Mouse (Mus musculus): ENCODE results near the gene Ccl7. TPM values are rescaled to one million over a fixed set of nuclear protein-coding genes. Genes with fewer than 3 reads are reported as not detected.

Gene Ccl7
- total RNA-seq, 2 experiments from 2014 or later, result 0.46 to 0.92 TPM

DNA sequence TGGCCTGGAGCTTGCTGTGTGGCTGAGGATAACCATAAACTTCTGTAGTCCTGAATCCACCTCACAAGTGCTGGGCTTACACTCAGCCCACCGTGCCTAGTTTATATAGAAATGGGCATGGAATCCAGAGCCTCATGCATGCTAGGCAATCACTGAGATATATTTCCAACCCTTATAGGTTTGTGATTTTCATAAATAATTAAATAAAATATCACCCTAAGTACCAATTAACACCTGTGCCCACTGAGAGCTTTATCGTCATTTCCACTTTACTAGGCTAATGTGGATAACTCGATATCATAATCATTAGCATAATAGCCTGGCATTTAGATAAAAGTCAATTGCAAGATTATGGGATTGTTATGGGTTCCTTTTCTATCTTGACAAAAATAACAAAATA lies 38.8 kb downstream of the Ccl7 start:
- intact Hi-C loops (cut with DNase I), result no loop called here
- no peak for DNase-seq

Other genes starting within 250 kb of the Ccl7 start
- under 1 TPM; 0.11 to 0.19 TPM for gene 5530401A14Rik, start 185.0 kb upstream of the Ccl7 start, total RNA-seq (2021)
- not detected for gene Asic2, start 77.3 kb upstream of the Ccl7 start, total RNA-seq (2021)
- gene Ccl2, start 10.1 kb upstream of the Ccl7 start, total RNA-seq (2021), result 1 to 10 TPM; 1.5 TPM
- not detected for gene Gm17268, start 7.2 kb upstream of the Ccl7 start, total RNA-seq (2021)
- 1 to 10 TPM; 1.6 to 1.7 TPM for gene Ccl11, start 12.1 kb downstream of the Ccl7 start, total RNA-seq (2021)
- gene Ccl12, start 56.1 kb downstream of the Ccl7 start, total RNA-seq (2021), result 1 to 10 TPM in 1 of 2 experiments, not detected in 1; 1.3 TPM
- 1 to 10 TPM in 1 of 2 experiments, under 1 TPM in 1; 0.67 to 1.5 TPM for gene Ccl8, start 69.5 kb downstream of the Ccl7 start, total RNA-seq (2021)

Data from heart, postnatal 36 days (tissue).